Mouse (Mus musculus) embryonic facial prominence, embryonic 14.5 days (tissue): ENCODE data around the gene Tex38. TPM values are rescaled to one million over a fixed set of nuclear protein-coding genes. Genes with fewer than 3 reads are reported as not detected.

Experiments
- ATAC-seq: fragments of 200-750 bp; cut with Nextera tagmentation; 2 replicates; pipeline ENCODE4 v1.8.0; 2017; ENCODE audit warnings: low read depth, moderate number of reproducible peaks, moderate TSS enrichment
- DNase-seq: peaks from one replicate; pipeline ENCODE4 v3.0.0-alpha.2; 2015; ENCODE audit warnings: low spot score
- H3K27ac ChIP-seq: fragments of 300-500 bp; sonication (generic); replicated peaks from 2 replicates; pipeline ENCODE4 v1.5.1; 2014; ENCODE audit warnings: low read depth, mild to moderate bottlenecking, low read length, moderate library complexity
- H3K27me3 ChIP-seq: fragments of 300-500 bp; sonication (generic); replicated peaks from 2 replicates; pipeline ENCODE4 v1.6.1; 2014; ENCODE audit warnings: low read length; ENCODE audit not compliant: control insufficient read depth, insufficient read depth
- H3K36me3 ChIP-seq: fragments of 300-500 bp; sonication (generic); 2 replicates; pipeline ENCODE4 v1.6.1; 2014; ENCODE audit warnings: low read length, mixed read lengths; ENCODE audit not compliant: control insufficient read depth, insufficient read depth
- H3K4me1 ChIP-seq: fragments of 300-500 bp; sonication (generic); 2 replicates; pipeline ENCODE4 v1.6.1; 2014; ENCODE audit warnings: antibody characterized with exemption, low read length; ENCODE audit not compliant: control insufficient read depth, insufficient read depth
- H3K4me2 ChIP-seq: fragments of 300-500 bp; sonication (generic); 2 replicates; pipeline ENCODE4 v1.6.1; 2014; ENCODE audit warnings: low read depth, mild to moderate bottlenecking, low read length, moderate library complexity, mixed read lengths
- H3K4me3 ChIP-seq: fragments of 300-500 bp; sonication (generic); 2 replicates; pipeline ENCODE4 v1.5.1; 2014; ENCODE audit warnings: low read depth, mild to moderate bottlenecking, low read length
- H3K9ac ChIP-seq: fragments of 300-500 bp; sonication (generic); 2 replicates; pipeline ENCODE4 v1.6.1; 2014; ENCODE audit warnings: low read depth, mild to moderate bottlenecking, low read length, moderate library complexity, mixed read lengths
- H3K9me3 ChIP-seq: fragments of 300-500 bp; sonication (generic); 2 replicates; pipeline ENCODE4 v1.6.1; 2016; ENCODE audit warnings: low read length; ENCODE audit not compliant: control insufficient read depth
- WGBS: fragments of 180-500 bp; shearing (Covaris S2); extraction: QIAGEN DNeasy Blood & Tissue Kit; methylation state at CpG from one replicate; pipeline ENCODE4 v1.1.7; 2014; 5-methylcytosine and 5-hydroxymethylcytosine counted together
- polyA plus RNA-seq: library from polyadenylated mRNA; unstranded; fragments of >200 nt; fragmentation: Nextera tagmentation; extraction: Ambion mirVana; gene quantifications from 2 replicates; pipeline ENCODE4 v1.2.1, GENCODE M21; 2014

Gene Tex38
- polyA plus RNA-seq, 1 experiment from 2014 or later = not detected

DNA sequence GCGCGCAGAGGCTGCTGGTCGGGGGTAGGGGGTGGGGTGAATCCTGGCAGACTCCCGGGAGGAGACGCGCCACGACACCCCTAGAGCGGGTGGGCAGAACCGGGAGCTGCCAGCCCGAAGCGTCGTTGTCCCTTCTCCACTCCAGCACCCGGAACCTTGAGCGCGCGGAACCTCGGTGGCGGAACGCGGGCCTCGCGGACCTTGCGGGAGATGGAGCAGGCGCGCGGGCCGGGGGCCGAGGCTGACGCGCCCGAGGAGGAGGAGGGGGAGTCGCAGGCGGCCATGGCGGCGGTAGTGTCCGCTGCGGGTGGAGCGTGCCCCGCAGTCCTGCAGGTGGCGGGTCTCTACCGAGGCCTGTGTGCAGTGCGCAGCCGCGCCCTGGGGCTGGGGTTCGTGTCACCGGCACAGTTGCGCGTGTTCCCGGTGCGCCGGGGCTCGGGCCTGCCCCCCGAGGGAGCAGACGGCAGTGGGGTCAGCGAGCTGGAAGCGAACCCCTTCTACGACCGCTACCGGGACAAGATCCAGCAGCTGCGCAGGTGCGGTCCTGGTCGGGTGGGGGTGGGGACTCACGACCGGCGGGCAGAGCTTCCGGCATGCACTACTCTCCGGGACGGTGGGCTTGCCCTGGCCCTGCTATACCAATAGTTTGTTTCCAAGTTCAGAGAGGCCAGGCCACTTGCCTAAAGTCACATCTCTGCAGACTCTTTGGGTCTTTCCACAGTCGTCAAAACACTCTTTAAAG, 4.1 kb upstream of the Tex38 start, which contains the start of gene Atpaf1:
Gene Atpaf1, plus strand, starts transcription at position 44 of the 742 bp plus-strand sequence.
- Histone ChIP-seq H3K9ac (peak within 1 kb of the TSS; percentile 88), H3K4me2 (peak within 1 kb of the TSS; percentile 72), H3K4me3 (peak within 1 kb of the TSS; percentile 76), H3K27me3 (no peaks in the 10 kb centered on the region), H3K27ac (no peak within 1 kb of the TSS; the same call in 1 of the 2 replicates), H3K9me3 (no peaks in the 10 kb centered on the region), H3K4me1 (peaks cover 7% of the 10 kb centered on the region), H3K36me3 (peaks cover 18% of the 10 kb centered on the region)
- WGBS = 0% methylated on average over 18 of the region's 69 CpGs
- peak; percentile 72 for DNase-seq
- peak; percentile 91 for ATAC-seq

- Histone ChIP-seq H3K9ac (no peak overlapping the region), H3K27me3 (no peaks in the 10 kb centered on the region), H3K4me1 (peaks cover 7% of the 10 kb centered on the region), H3K4me3 (no peak overlapping the region), H3K4me2 (no peak overlapping the region), H3K27ac (no peak overlapping the region), H3K9me3 (no peaks in the 10 kb centered on the region), H3K36me3 (0 out of 2 replicates have a peak, but pooled peaks cover 4% of the 10 kb centered on the region)
- WGBS = 87% methylated on average over 5 of the region's 5 CpGs
- DNase-seq (no peak), ATAC-seq (no peak)
Observed at GRCm38 (mm10) chr4:115782026-115782805, 1.4 kb upstream of the Tex38 start.

- no peak overlapping the region for H3K27ac ChIP-seq
- no peak for ATAC-seq
- DNase-seq = no peak
- H3K27me3 ChIP-seq = no peaks in the 10 kb centered on the region
- H3K4me2 ChIP-seq = no peak overlapping the region
- no peak overlapping the region for H3K9ac ChIP-seq
- H3K4me3 ChIP-seq = no peak overlapping the region
- H3K4me1 ChIP-seq = no peaks in the 10 kb centered on the region
- peaks cover 10% of the 10 kb centered on the region; the same call in 1 of the 2 replicates for H3K36me3 ChIP-seq
- 49% methylated on average over 6 of the region's 6 CpGs for WGBS
- no peaks in the 10 kb centered on the region for H3K9me3 ChIP-seq
Observed at GRCm38 (mm10) chr4:115780269-115780668, 549 bp downstream of the Tex38 start.

- Histone ChIP-seq H3K4me2 (no peak overlapping the region), H3K27me3 (no peaks in the 10 kb centered on the region), H3K9me3 (no peaks in the 10 kb centered on the region), H3K27ac (no peak overlapping the region), H3K4me3 (no peak overlapping the region), H3K9ac (no peak overlapping the region), H3K4me1 (no peaks in the 10 kb centered on the region), H3K36me3 (peaks cover 27% of the 10 kb centered on the region)
- WGBS = 95% methylated on average over 2 of the region's 2 CpGs
- ATAC-seq (no peak), DNase-seq (no peak)
Observed at GRCm38 (mm10) chr4:115777627-115778026, 3.2 kb downstream of the Tex38 start.

DNA sequence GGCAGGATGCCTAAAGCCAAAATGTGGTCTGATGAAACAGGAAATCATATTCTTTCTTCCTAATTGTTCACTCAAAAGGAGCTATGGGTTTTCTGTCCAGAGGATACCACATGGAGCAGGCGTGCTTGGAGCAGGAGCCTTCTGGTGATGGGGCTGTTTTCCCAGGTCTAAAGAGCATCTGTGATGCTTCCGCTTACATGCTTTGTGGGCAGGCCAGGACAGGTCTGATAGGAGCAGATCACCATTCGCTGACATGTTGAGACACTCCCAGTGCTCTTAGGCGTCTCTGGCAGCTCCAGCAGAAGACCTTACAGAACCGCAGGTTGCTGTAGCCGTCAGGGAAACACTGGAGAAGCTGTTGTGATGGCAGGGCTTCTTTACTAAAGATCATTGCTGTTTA, 5.8 kb downstream of the Tex38 start:
- no peaks in the 10 kb centered on the region for H3K27me3 ChIP-seq
- no peak overlapping the region for H3K27ac ChIP-seq
- ATAC-seq (peak; percentile 33; the same call in 1 of the 2 replicates), DNase-seq (peak; percentile 72)
- no peak overlapping the region for H3K4me2 ChIP-seq
- H3K4me1 ChIP-seq = no peaks in the 10 kb centered on the region
- peaks cover 39% of the 10 kb centered on the region for H3K36me3 ChIP-seq
- H3K9me3 ChIP-seq = no peaks in the 10 kb centered on the region
- 73% methylated on average over 6 of the region's 6 CpGs for WGBS
- H3K9ac ChIP-seq = no peak overlapping the region; the same call in 1 of the 2 replicates
- no peak overlapping the region for H3K4me3 ChIP-seq

- DNase-seq (no peak), ATAC-seq (no peak)
- Histone ChIP-seq H3K4me3 (no peak overlapping the region), H3K27ac (no peak overlapping the region), H3K9me3 (no peaks in the 10 kb centered on the region), H3K4me2 (no peak overlapping the region), H3K4me1 (no peaks in the 10 kb centered on the region), H3K9ac (no peak overlapping the region), H3K27me3 (no peaks in the 10 kb centered on the region), H3K36me3 (peaks cover 64% of the 10 kb centered on the region)
- 67% methylated on average over 11 of the region's 11 CpGs for WGBS
Observed at GRCm38 (mm10) chr4:115767647-115768467, 13.0 kb downstream of the Tex38 start.

- Histone ChIP-seq H3K27ac (no peak overlapping the region), H3K36me3 (peaks cover 62% of the 10 kb centered on the region), H3K4me2 (no peak overlapping the region), H3K4me3 (no peak overlapping the region), H3K9ac (no peak overlapping the region), H3K4me1 (0 out of 2 replicates have a peak, but pooled peaks cover 3% of the 10 kb centered on the region), H3K27me3 (no peaks in the 10 kb centered on the region), H3K9me3 (no peaks in the 10 kb centered on the region)
- no peak for ATAC-seq
- DNase-seq = no peak
- WGBS = 92% methylated on average over 11 of the region's 11 CpGs
Observed at GRCm38 (mm10) chr4:115764581-115764980, 16.2 kb downstream of the Tex38 start.

DNA sequence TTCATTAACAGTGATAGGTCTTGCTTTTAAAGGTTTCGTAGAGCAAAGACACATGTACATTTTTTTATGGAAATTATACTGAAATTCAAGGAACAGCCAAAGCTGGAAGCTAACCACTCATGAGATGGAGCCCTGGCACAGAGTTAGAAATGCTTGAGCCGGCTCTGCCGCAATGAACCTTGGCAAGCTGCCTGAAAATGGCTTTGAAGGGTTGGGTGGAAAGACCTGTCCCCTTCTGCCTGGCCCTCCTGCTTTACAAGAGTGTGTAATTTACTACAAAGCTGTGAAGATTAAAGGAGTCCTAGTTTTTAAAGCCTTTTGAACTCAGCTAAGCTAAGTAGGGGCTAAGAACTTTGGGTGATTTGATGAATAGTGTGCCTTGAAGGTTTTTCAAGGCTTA, 19.6 kb downstream of the Tex38 start:
- Histone ChIP-seq H3K27me3 (no peaks in the 10 kb centered on the region), H3K36me3 (peaks cover 67% of the 10 kb centered on the region), H3K9ac (no peak overlapping the region), H3K4me2 (no peak overlapping the region), H3K9me3 (no peaks in the 10 kb centered on the region), H3K27ac (no peak overlapping the region), H3K4me1 (0 out of 2 replicates have a peak, but pooled peaks cover 3% of the 10 kb centered on the region), H3K4me3 (no peak overlapping the region)
- DNase-seq = peak; percentile 90
- peak; percentile 87; the same call in 1 of the 2 replicates for ATAC-seq
- 54% methylated on average over 3 of the region's 3 CpGs for WGBS
